Mouse (Mus musculus): ENCODE results near the gene Grin2c. TPM values are rescaled to one million over a fixed set of nuclear protein-coding genes. Genes with fewer than 3 reads are reported as not detected.
A peak's percentile ranks its signal among the peaks of the same experiment; 100 is the strongest.

The Grin2c gene
- polyA plus RNA-seq, 1 experiment, result 0.33 TPM

DNA sequence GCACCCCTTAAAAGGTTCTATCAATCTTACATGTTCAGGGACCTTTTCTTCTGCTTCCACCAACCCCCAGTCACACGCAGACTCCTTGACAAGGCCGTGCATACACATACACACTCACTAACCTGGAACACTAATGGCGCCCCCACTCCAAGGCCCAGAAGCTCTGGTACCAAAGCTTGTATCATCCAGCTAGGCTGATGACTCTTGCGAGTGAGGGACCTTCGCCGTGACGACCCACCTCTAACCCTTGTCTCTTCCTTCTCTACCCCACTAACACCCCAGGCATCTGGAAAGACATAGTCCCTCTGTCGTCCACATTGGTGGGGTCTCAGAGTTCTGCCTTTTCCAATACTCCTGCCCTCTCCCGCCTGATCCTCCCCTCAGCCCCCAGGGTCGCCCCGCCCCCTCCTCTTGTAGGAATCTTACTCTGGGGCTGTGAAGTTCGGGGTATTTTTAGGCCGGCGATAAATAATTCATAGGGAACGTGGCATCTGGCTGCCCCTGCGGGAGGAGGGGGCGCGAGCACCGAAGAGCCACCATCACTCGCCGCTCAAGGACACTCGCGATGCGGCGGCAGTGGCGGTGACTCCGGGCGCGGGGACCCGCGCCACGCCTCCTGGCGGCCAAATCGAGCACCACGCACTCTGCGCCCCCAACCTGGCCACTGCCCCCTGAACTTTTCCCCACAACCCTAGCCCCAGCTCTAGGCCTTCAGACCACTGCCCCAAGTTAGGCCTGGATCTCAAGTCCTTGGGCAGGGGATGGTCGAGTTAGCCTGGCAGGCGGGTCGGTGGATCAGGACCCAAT is 2.0 kb downstream of the Grin2c start:
- peaks cover 4% of the 10 kb centered on the region; the same call in 1 of the 2 replicates for H3K4me1 ChIP-seq (ENCODE audit: control insufficient read depth, insufficient read depth, insufficient read length, low read length)
- H3K27me3 ChIP-seq (ENCODE audit: control insufficient read depth, insufficient read depth, low read length), result peaks cover 43% of the 10 kb centered on the region
- no peak overlapping the region for H3K27ac ChIP-seq (ENCODE audit: insufficient read depth, low read depth, low read length)
- no peak overlapping the region for H3K4me3 ChIP-seq (ENCODE audit: low read depth, low read length)
- 10% methylated on average over 39 of the region's 39 CpGs for WGBS
- H3K36me3 ChIP-seq (ENCODE audit: control insufficient read depth, insufficient read depth, low read length), result peaks cover 4% of the 10 kb centered on the region; the same call in 1 of the 2 replicates
- no peak for TF ChIP-seq POLR2A (IDR thresholded peaks at IDR 0.05; ENCODE audit: low read depth, low read length)
- TF ChIP-seq CTCF (IDR thresholded peaks at IDR 0.05; ENCODE audit: extremely low read depth, insufficient read length, insufficient replicate concordance, low read depth, low read length), result peak; percentile 38; the same call in 1 of the 2 replicates

DNA sequence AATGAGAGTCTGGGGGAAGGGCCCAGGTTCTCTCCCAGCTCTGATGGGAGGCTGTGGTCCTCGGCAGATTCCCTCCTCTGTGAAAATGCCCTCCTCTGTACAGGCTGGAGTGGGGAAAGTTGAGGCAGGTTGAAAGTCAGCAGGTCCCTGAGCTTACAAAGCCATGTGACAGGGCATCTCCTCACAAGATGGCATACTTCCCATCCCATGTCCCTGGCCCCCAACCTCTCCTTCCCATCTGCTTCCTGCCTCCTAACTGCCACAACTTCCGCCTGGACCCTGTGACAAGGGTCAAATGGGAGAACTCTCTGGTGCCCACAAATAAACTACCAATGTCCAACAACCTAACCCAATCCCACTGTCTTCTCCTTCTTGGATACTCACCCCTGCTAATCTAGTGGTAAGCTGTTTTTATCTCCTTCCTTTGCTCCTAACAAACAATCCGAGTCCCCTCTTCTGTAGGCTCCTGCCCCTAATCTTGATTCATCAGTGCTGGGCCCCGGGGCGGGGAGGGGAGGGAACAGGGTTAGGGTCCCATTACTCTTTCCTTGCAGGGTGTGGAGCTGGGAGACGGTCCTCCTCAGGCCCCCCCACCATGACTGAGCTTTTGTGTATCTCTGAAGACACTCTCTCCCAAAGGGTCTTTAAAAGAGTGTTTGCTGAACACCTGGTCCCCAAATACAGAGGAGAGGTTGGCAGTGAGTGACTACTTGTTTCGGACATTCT is 2.7 kb downstream of the Grin2c start:
- WGBS, result 50% methylated on average over 7 of the region's 7 CpGs
- Histone ChIP-seq H3K4me1 (ENCODE audit: control insufficient read depth, insufficient read depth, insufficient read length, low read length) (peaks cover 4% of the 10 kb centered on the region; the same call in 1 of the 2 replicates), H3K4me3 (ENCODE audit: low read depth, low read length) (no peak overlapping the region), H3K27ac (ENCODE audit: insufficient read depth, low read depth, low read length) (no peak overlapping the region), H3K36me3 (ENCODE audit: control insufficient read depth, insufficient read depth, low read length) (peaks cover 4% of the 10 kb centered on the region; the same call in 1 of the 2 replicates), H3K27me3 (ENCODE audit: control insufficient read depth, insufficient read depth, low read length) (peaks cover 43% of the 10 kb centered on the region)
- TF ChIP-seq CTCF (IDR thresholded peaks at IDR 0.05; ENCODE audit: extremely low read depth, insufficient read length, insufficient replicate concordance, low read depth, low read length) (no peak), POLR2A (IDR thresholded peaks at IDR 0.05; ENCODE audit: low read depth, low read length) (no peak)

DNA sequence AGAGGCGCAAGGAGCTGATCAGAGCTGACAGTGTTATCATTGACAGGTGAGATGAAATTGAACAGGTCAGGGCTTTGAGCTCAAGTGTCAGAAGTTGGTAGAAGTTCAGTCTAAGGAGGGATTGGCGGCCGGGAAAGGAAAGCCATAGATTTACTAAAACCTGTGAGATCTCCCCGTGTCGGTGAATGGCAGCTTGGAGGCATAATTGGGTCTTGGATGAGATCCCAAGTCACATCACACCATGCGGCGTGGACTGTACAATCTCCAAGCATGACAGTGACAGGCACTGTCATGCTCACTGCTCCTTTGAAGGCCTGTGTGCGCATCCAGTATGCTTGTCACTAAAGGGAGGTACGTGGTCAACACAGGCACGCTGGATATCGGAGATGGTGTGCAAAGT is 4.1 kb downstream of the Grin2c start:
- TF ChIP-seq POLR2A (IDR thresholded peaks at IDR 0.05; ENCODE audit: low read depth, low read length) (no peak), CTCF (IDR thresholded peaks at IDR 0.05; ENCODE audit: extremely low read depth, insufficient read length, insufficient replicate concordance, low read depth, low read length) (no peak)
- WGBS, result 71% methylated on average over 11 of the region's 11 CpGs
- no peak overlapping the region for H3K27ac ChIP-seq (ENCODE audit: insufficient read depth, low read depth, low read length)
- no peak overlapping the region for H3K4me3 ChIP-seq (ENCODE audit: low read depth, low read length)
- H3K36me3 ChIP-seq (ENCODE audit: control insufficient read depth, insufficient read depth, low read length), result no peaks in the 10 kb centered on the region
- peaks cover 6% of the 10 kb centered on the region; the same call in 1 of the 2 replicates for H3K4me1 ChIP-seq (ENCODE audit: control insufficient read depth, insufficient read depth, insufficient read length, low read length)
- peaks cover 49% of the 10 kb centered on the region for H3K27me3 ChIP-seq (ENCODE audit: control insufficient read depth, insufficient read depth, low read length)

DNA sequence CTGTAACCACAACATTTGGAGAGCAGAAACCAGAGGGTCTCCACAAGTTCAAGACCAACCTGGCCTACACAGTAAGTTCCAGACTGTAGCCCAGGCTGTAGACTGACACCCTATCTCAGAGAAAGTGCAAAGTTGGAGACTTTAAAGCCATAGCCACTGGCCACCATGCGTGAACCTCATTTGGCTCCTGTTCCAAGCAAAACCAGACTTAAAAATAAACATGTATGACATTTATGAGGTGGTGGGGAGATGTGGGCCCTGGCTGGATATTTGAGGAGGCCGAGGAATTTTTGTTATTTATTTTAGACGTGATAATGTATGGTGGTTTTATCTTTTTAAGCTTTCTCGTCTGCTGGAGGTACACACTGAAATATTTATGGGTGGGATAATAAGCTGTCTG is 7.9 kb downstream of the Grin2c start:
- TF ChIP-seq CTCF (IDR thresholded peaks at IDR 0.05; ENCODE audit: extremely low read depth, insufficient read length, insufficient replicate concordance, low read depth, low read length) (no peak), POLR2A (IDR thresholded peaks at IDR 0.05; ENCODE audit: low read depth, low read length) (no peak)
- Histone ChIP-seq H3K4me3 (ENCODE audit: low read depth, low read length) (no peak overlapping the region), H3K27ac (ENCODE audit: insufficient read depth, low read depth, low read length) (no peak overlapping the region), H3K27me3 (ENCODE audit: control insufficient read depth, insufficient read depth, low read length) (peaks cover 26% of the 10 kb centered on the region), H3K36me3 (ENCODE audit: control insufficient read depth, insufficient read depth, low read length) (no peaks in the 10 kb centered on the region), H3K4me1 (ENCODE audit: control insufficient read depth, insufficient read depth, insufficient read length, low read length) (peaks cover 3% of the 10 kb centered on the region; the same call in 1 of the 2 replicates)
- WGBS, result 47% methylated on average over 4 of the region's 4 CpGs

DNA sequence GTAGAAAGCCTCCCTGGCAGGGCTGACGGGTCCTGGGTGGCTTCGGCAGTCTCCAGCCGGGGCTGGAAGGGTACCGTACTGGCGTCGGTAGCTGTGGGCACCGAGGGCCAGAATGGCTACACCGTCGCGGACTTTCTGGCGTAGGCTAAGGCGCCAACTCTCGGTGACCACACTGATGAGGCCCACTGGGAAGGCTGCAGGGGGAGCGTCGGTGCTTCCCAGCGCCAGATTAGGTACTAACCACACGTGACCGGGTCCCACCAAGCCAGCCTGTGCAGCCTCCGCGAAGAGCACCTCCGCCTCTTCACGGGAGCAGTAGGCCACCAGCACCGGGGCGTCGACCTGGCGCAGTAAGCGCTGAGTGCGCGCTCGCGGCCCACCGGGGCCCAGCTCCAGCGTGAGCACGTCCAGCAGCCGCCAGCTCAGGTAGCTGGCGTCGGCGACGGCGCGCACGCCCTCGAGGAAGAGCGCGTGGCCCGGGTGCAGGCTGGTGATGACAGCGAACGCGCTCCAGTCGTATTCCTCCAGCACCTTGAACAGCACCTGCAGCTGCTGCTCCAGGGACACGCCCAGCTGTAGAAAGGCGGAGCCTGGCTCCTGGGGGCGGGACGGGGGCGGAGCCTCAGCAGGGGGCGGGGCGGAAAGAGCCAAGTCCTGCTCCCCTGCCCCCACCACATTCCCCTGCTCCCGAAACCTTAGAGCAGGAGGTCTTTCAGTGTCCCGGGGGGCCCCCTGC is 9.1 kb downstream of the Grin2c start:
- Histone ChIP-seq H3K27ac (ENCODE audit: insufficient read depth, low read depth, low read length) (no peak overlapping the region), H3K36me3 (ENCODE audit: control insufficient read depth, insufficient read depth, low read length) (no peaks in the 10 kb centered on the region), H3K27me3 (ENCODE audit: control insufficient read depth, insufficient read depth, low read length) (peaks cover 26% of the 10 kb centered on the region), H3K4me3 (ENCODE audit: low read depth, low read length) (no peak overlapping the region), H3K4me1 (ENCODE audit: control insufficient read depth, insufficient read depth, insufficient read length, low read length) (peaks cover 3% of the 10 kb centered on the region; the same call in 1 of the 2 replicates)
- no peak for TF ChIP-seq CTCF (IDR thresholded peaks at IDR 0.05; ENCODE audit: extremely low read depth, insufficient read length, insufficient replicate concordance, low read depth, low read length)
- TF ChIP-seq POLR2A (IDR thresholded peaks at IDR 0.05; ENCODE audit: low read depth, low read length), result no peak
- 19% methylated on average over 59 of the region's 59 CpGs for WGBS

DNA sequence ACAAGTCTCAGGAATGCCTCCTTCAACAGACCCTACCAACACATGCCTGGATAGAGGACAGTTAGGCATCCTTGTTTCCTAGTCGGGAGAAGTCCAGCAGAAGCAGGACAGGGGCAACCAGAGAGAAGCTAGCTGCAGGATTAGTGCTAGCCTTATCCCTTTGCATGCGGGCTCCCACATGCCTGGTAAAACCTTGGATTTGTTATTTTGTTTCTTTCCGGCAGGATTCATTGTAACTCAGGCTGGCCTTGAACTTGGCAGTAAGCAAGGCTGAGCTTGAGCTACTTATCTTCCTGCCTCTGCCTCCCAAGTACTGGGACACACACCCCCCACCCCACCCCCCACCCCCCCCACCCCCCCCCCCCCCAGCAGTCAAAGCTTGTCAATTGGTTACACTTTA is 15.8 kb downstream of the Grin2c start:
- WGBS, result 71% methylated on average over 3 of the region's 3 CpGs
- Histone ChIP-seq H3K36me3 (ENCODE audit: control insufficient read depth, insufficient read depth, low read length) (no peaks in the 10 kb centered on the region), H3K27me3 (ENCODE audit: control insufficient read depth, insufficient read depth, low read length) (peaks cover 29% of the 10 kb centered on the region), H3K27ac (ENCODE audit: insufficient read depth, low read depth, low read length) (no peak overlapping the region), H3K4me1 (ENCODE audit: control insufficient read depth, insufficient read depth, insufficient read length, low read length) (no peaks in the 10 kb centered on the region; the same call in 1 of the 2 replicates), H3K4me3 (ENCODE audit: low read depth, low read length) (no peak overlapping the region)
- TF ChIP-seq CTCF (IDR thresholded peaks at IDR 0.05; ENCODE audit: extremely low read depth, insufficient read length, insufficient replicate concordance, low read depth, low read length) (no peak), POLR2A (IDR thresholded peaks at IDR 0.05; ENCODE audit: low read depth, low read length) (no peak)

All from small intestine, adult 2 months (tissue).